Mouse (Mus musculus): ENCODE data around the gene Plxnb1.

- no peak for TF ChIP-seq POLR2A (IDR thresholded peaks at IDR 0.05; ENCODE audit: low read depth, low read length)
- TF ChIP-seq TCF12 (IDR thresholded peaks at IDR 0.05; ENCODE audit: low read depth, low read length) = no peak
Observed at GRCm38 (mm10) chr9:109049316-109049715, 45.9 kb upstream of the Plxnb1 start.

All from CH12.LX (cell line).